Mouse (Mus musculus): ENCODE measurements around the gene Tomm6.
A peak's percentile ranks its signal among the peaks of the same experiment; 100 is the strongest.

Gene Tomm6

GRCm38 (mm10) chr17:47694503-47695336 is 6.5 kb upstream of the Tomm6 start, which contains the start of gene Prickle4:
Gene Prickle4, minus strand, starts transcription at chr17:47694736.
- DNase-seq (ENCODE audit: low read depth, low spot score), result peak; percentile 95

DNA sequence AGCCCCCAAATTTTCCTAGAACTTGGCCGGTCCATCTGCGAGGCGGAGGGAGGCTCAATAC is 6.1 kb upstream of the Tomm6 start, which contains the start of gene Gm21981:
TSS of gene Gm21981 (minus strand) at position 14 of the 61 bp plus-strand sequence.
- no peak for DNase-seq (ENCODE audit: low read depth, low spot score)

DNA sequence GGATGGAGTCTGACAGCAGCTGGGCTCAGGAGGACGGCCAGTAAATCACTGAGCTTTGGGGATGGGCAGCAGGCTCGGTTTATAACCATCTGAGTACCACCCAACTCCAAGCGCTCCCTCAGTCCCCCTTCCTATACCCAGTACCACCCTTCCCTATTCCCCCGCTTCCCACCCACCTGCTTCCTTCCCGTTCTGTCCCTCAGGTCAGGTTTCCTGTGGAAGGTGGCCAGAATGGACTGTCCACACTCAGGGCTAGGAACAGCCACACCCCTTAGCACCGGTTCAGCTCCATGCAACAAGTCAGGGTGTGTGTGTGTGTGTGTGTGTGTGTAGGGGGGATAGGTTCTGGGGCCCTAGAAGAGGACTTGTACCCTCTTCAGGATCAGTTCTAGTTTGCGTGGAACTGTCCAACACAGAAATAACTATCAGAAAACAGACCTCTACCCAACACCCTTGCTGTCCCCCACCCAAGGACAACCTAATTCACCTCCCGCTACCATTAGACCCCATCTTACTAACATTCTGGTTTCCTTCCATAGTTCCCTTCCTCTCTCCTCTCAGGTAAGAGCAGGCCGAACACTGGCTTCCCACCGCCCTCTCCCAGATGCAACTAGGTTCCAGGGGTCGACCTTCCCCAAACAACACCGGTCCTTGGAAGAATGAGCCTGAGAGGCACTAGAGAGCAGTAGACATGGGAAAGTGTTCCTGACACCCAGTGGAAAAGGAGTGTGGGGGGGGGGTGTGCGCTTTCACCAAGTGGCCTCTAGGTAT is 5.7 kb upstream of the Tomm6 start:
- DNase-seq (ENCODE audit: low read depth, low spot score), result no peak

GRCm38 (mm10) chr17:47691650-47692049 is 3.5 kb upstream of the Tomm6 start:
- DNase-seq (ENCODE audit: low read depth, low spot score), result peak; percentile 50

DNA sequence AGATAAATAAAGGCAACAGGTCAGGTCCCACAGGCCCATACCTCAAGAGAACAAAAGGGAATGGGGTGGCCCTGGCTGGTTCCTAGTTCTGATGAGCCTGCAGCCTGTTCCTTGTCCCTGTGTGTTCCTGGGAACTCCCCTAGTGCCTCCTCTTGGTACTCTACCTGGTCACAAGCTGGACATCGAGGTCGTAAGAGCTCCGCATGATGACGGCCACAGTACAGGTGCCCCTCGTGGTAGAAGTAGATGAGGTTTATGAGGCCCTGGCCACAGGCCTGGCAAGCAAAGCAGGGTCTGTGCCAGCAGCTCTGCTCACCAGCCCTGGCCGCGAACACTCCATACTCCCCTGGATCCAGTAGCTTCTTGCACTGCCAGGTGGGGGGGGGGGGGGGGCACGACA is 1.7 kb upstream of the Tomm6 start:
- DNase-seq (ENCODE audit: low read depth, low spot score), result no peak

DNA sequence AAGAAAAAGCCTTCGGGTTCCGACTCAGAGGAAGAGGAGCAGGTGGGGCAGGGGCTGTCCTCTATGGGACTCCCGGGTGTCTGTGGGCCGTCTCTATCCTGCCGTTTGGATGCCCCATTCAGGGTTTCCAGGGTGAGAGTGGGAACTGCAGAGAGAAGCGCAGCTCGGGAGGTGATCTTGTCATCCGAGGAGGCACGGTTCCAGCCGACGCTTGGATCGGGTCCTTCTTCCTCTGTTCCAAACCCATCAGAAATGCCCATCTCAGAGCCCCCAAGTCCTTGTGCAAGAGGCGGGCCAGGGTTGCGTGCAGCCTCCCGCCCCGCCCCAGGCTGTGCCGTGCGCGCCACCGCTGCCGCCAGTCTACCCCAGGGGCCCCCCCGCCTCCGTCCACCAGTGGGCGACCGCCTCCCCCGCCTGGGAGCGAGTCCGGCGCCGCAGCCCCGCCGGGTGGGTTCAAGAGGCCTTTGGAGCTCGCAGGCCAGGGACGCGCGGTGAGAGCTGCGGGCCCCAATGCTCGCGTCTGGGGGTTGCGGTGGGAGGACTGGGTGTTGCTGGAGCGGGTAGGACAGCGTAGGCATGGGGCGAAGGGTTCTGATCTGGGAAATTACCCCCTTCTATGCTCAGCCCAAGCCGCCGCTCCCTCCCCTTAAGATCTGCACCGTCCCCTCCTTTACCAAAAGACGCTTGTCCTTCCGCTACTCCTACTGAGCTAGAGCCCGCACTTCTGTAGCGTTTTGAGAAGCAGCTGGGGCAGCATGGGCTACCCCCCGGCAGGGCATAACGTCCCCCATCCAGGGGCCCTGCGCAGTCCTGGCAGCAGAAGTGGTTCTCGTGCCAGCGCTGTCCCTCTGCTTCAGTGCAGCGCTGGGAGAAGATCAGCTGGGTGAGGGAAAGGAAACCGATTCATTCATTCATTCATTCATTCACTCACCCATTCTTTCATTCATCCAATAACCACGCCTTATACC is 706 bp upstream of the Tomm6 start, which contains the start of gene Frs3:
TSS of gene Frs3 (plus strand) at position 423 of the 968 bp plus-strand sequence.
- peak; percentile 56 for DNase-seq (ENCODE audit: low read depth, low spot score)

- DNase-seq (ENCODE audit: low read depth, low spot score), result peak; percentile 98
Measured at GRCm38 (mm10) chr17:47687409-47688343, 510 bp downstream of the Tomm6 start.

GRCm38 (mm10) chr17:47682836-47683235 is 5.3 kb downstream of the Tomm6 start:
- DNase-seq (ENCODE audit: low read depth, low spot score), result no peak

- no peak for DNase-seq (ENCODE audit: low read depth, low spot score)
Measured at GRCm38 (mm10) chr17:47678702-47679101, 9.5 kb downstream of the Tomm6 start.

- no peak for DNase-seq (ENCODE audit: low read depth, low spot score)
Measured at GRCm38 (mm10) chr17:47678238-47678637, 9.9 kb downstream of the Tomm6 start.

DNA sequence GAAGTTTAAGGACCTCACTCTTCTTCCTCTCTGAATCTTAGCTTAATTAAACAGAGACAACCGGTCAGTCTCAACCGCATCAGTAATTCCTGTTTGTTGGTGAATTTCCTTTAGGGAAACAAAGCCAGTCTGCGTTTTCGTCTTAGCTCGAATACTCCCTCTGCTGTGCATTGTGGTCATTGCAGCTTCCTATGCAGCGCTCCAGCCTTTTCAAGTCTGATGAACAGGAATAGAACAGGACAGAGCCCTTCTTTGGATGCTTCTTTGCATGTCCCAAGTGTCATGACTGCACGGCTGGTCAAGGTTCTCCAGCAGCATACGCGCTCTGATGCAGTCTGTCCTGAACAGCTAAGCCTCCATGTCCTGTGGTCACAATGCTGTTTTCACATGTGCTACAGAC is 11.6 kb downstream of the Tomm6 start:
- peak; percentile 82 for DNase-seq (ENCODE audit: low read depth, low spot score)

- peak; percentile 90 for DNase-seq (ENCODE audit: low read depth, low spot score)
Measured at GRCm38 (mm10) chr17:47672311-47673111, 15.7 kb downstream of the Tomm6 start.

- DNase-seq (ENCODE audit: low read depth, low spot score), result no peak
Measured at GRCm38 (mm10) chr17:47671988-47672310, 16.2 kb downstream of the Tomm6 start.

- no peak for DNase-seq (ENCODE audit: low read depth, low spot score)
Measured at GRCm38 (mm10) chr17:47669166-47669565, 19.0 kb downstream of the Tomm6 start.

- no peak for DNase-seq (ENCODE audit: low read depth, low spot score)
Measured at GRCm38 (mm10) chr17:47664474-47664873, 23.7 kb downstream of the Tomm6 start.

- peak; percentile 79 for DNase-seq (ENCODE audit: low read depth, low spot score)
Measured at GRCm38 (mm10) chr17:47663009-47663713, 25.0 kb downstream of the Tomm6 start.

DNA sequence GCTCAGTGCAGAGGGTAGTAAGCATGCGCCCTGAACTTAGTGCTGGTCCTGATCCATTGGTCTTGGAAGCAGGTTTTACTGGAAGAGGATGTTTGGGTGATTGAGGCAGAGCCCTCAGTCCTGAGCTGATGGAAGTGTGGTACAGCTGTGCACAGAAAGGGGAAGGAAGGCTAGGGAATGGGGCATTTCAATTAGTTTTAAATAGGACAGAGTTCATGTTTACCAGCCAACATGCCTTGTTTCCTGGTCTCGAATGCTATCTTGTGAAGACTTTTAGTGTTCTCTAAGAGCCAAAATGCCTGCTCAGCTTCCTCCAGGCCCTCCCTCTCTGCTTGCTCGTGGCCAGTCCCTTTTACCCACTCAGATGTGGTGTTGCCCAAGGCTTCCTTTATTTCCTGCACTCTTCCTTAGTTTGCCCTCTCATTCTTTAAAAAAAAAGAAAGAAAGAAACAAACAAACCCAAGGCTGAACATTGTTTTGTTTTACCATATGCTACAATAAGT is 29.4 kb downstream of the Tomm6 start:
- no peak for DNase-seq (ENCODE audit: low read depth, low spot score)

DNA sequence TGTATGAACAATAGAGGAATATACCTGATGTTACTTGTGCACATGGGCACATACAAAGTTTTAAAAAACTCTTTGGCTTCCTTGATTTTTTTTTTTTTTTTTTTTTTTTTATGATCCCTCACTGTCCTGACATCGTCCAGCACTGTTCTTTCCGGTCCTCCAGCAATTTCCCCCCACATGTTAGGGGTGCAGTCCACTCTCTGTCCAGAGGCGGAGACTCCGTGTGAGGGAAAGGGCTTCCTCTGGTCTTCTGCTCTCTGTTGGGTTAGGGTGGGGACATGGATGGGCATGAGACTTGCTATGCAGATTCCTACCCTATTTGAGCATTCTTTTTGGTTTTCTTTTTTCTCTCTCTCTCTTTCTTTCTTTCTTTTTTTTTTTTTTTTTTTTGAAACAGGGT is 30.3 kb downstream of the Tomm6 start:
- DNase-seq (ENCODE audit: low read depth, low spot score), result no peak

DNA sequence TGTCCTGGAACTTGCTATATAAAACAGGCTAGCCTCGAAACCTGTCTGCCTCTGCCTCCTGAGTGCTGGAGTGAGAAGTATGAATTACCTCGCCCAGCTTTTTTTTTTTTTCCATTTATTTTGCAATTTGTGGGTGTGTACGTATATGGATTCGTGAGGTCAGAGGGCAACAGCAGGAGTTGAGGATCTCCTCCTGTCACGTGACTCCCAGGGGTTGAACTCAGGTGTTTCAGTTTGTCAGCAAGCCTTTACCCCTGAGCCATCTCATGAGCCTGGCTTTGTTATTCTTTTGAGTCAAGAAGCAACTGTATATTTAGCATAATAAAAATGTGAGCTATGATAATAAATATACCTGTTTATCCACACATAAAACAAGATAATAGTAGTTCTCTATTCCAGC is 32.5 kb downstream of the Tomm6 start:
- DNase-seq (ENCODE audit: low read depth, low spot score), result peak; percentile 25

All from R1 (cell line).